Mouse (Mus musculus): ENCODE data around the gene Tcf23. TPM values are rescaled to one million over a fixed set of nuclear protein-coding genes. Genes with fewer than 3 reads are reported as not detected.

Tcf23 gene
- polyA plus RNA-seq, 1 experiment = 0.18 TPM

DNA sequence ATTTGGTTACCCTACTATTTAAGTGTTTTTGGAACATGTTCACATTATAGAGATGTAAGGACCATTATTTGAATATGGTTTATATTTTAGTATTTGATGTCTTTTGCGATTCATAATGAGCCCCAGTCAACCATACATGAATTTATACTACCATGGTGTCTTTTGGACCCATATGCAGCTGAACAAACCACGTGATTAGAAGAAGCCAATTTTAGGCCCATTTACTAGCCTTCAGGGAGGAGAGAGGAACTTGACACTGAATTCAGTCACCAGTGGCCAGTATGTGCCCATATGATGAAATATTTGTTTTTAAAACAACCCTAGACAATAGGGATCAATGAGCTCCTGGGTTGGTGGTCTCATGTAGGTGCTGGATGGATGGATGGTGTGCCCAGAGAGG, 7.6 kb upstream of the Tcf23 start:
- DNase-seq = no peak
- Histone ChIP-seq H3K36me3 (ENCODE audit: control insufficient read depth, insufficient read depth, low read length) (peaks cover 14% of the 10 kb centered on the region; the same call in 1 of the 2 replicates), H3K4me3 (ENCODE audit: control insufficient read depth, insufficient read depth, low read length) (no peak overlapping the region), H3K27ac (ENCODE audit: control insufficient read depth, insufficient read depth, low read length) (no peak overlapping the region; the same call in 1 of the 2 replicates), H3K27me3 (ENCODE audit: control insufficient read depth, insufficient read depth, low read length) (no peaks in the 10 kb centered on the region), H3K4me1 (replicated peaks; ENCODE audit: control insufficient read depth, insufficient read depth, low read length) (peaks cover 25% of the 10 kb centered on the region)
- no peak for TF ChIP-seq CTCF (IDR thresholded peaks at IDR 0.05; ENCODE audit: borderline replicate concordance, control insufficient read depth, extremely low read depth, insufficient read depth, low read length, poor library complexity)
- no peak for TF ChIP-seq POLR2A (IDR thresholded peaks at IDR 0.05; ENCODE audit: control insufficient read depth, extremely low read depth, insufficient read depth, low read length, poor library complexity)
- WGBS = 77% methylated on average over 2 of the region's 2 CpGs

DNA sequence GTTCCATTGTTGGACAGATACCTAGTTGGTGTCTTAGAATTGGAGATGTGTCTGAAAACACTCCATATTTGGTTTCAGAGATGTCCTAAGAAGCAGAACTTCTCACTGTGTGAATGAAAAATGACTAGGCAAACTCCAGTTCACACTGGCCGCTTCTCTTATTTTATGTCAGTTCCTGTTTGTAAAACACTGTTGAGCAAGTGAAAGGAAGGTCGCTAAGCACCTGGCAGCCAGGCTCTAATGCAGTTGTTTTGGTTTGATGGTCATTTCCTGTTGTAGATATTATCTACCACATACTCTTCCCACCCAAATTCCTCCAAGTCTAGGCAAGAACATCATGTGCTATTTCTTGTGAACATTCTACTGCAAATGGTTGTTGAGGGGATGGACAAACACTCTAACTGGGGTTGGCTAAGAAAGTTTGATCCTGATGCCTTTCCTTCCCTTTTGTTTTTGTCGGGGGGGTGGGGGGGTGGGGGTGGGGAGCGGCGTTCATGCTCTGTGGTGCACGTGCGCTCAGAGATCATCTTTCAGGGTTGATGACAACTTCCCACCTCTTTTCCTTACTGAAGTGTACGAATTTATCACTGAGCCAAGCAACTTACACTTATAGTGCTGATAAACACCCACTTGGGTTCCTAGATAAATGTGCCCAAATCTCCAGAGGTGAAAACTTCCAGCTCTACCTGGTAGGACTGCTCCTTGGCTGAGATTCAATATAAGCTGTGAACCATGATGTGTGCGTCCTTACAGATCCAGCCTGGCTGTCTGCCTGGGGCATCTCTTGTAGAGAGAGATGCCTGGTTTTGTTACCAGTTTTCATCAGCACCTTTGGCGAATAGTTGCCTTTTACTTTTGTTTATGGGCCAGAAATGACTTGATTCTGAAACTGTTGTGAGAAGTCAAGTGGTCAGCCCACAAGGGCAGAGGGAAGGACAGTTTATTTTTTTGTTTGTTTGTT, 6.6 kb upstream of the Tcf23 start:
- Histone ChIP-seq H3K36me3 (ENCODE audit: control insufficient read depth, insufficient read depth, low read length) (peaks cover 13% of the 10 kb centered on the region; the same call in 1 of the 2 replicates), H3K4me3 (ENCODE audit: control insufficient read depth, insufficient read depth, low read length) (no peak overlapping the region), H3K4me1 (replicated peaks; ENCODE audit: control insufficient read depth, insufficient read depth, low read length) (peaks cover 25% of the 10 kb centered on the region), H3K27ac (ENCODE audit: control insufficient read depth, insufficient read depth, low read length) (no peak overlapping the region; the same call in 1 of the 2 replicates), H3K27me3 (ENCODE audit: control insufficient read depth, insufficient read depth, low read length) (no peaks in the 10 kb centered on the region)
- 17% methylated on average over 10 of the region's 10 CpGs for WGBS
- DNase-seq = no peak
- no peak for TF ChIP-seq CTCF (IDR thresholded peaks at IDR 0.05; ENCODE audit: borderline replicate concordance, control insufficient read depth, extremely low read depth, insufficient read depth, low read length, poor library complexity)
- no peak for TF ChIP-seq POLR2A (IDR thresholded peaks at IDR 0.05; ENCODE audit: control insufficient read depth, extremely low read depth, insufficient read depth, low read length, poor library complexity)

DNA sequence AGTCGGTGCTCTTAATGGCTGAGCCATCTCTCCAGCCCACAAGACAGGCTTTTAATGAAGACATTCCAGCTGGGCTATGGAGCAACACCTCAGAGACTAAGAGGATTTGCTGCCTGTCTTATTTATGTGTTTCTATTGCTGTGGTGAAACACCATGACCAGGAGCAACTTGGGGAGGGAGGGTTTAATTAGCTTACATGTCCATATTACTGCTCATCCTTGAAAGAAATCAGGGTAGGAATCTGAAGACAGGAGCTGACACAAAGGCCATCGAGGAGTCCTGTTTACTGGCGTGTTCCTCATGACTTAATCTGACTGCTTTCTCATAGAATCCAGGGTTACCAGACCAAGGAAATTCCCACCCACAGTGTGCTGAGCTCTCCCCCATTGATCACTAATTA, 4.5 kb upstream of the Tcf23 start:
- Histone ChIP-seq H3K27ac (ENCODE audit: control insufficient read depth, insufficient read depth, low read length) (no peak overlapping the region), H3K4me3 (ENCODE audit: control insufficient read depth, insufficient read depth, low read length) (no peak overlapping the region), H3K36me3 (ENCODE audit: control insufficient read depth, insufficient read depth, low read length) (no peaks in the 10 kb centered on the region), H3K27me3 (ENCODE audit: control insufficient read depth, insufficient read depth, low read length) (no peaks in the 10 kb centered on the region), H3K4me1 (replicated peaks; ENCODE audit: control insufficient read depth, insufficient read depth, low read length) (peaks cover 12% of the 10 kb centered on the region)
- no peak for DNase-seq
- WGBS = 96% methylated on average over 3 of the region's 3 CpGs
- TF ChIP-seq CTCF (IDR thresholded peaks at IDR 0.05; ENCODE audit: borderline replicate concordance, control insufficient read depth, extremely low read depth, insufficient read depth, low read length, poor library complexity) (no peak), POLR2A (IDR thresholded peaks at IDR 0.05; ENCODE audit: control insufficient read depth, extremely low read depth, insufficient read depth, low read length, poor library complexity) (no peak)

DNA sequence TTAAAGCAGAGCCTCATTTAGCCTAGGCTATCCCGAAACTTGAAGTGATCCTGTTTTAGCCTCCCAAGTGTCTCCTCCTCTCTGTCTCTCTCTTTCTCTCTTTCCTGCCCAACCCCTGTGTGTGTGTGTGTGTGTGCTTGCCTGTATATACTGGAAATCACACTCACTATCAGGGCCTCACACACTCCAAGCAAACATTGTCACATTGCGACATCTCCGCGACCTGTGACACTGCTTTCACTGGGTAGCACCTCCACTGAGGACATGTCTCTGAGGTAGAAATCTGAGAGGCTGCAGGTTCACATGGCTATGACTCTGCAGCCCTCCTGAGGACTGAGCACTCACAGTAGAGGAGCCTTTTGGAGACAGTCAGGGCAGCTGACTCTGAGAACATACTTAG, 2.3 kb upstream of the Tcf23 start:
- H3K27me3 ChIP-seq (ENCODE audit: control insufficient read depth, insufficient read depth, low read length) = no peaks in the 10 kb centered on the region
- no peak overlapping the region for H3K27ac ChIP-seq (ENCODE audit: control insufficient read depth, insufficient read depth, low read length)
- WGBS = 98% methylated on average over 4 of the region's 4 CpGs
- no peak for DNase-seq
- no peaks in the 10 kb centered on the region for H3K36me3 ChIP-seq (ENCODE audit: control insufficient read depth, insufficient read depth, low read length)
- no peak overlapping the region for H3K4me3 ChIP-seq (ENCODE audit: control insufficient read depth, insufficient read depth, low read length)
- TF ChIP-seq POLR2A (IDR thresholded peaks at IDR 0.05; ENCODE audit: control insufficient read depth, extremely low read depth, insufficient read depth, low read length, poor library complexity) = no peak
- no peak for TF ChIP-seq CTCF (IDR thresholded peaks at IDR 0.05; ENCODE audit: borderline replicate concordance, control insufficient read depth, extremely low read depth, insufficient read depth, low read length, poor library complexity)
- peaks cover 2% of the 10 kb centered on the region for H3K4me1 ChIP-seq (replicated peaks; ENCODE audit: control insufficient read depth, insufficient read depth, low read length)

DNA sequence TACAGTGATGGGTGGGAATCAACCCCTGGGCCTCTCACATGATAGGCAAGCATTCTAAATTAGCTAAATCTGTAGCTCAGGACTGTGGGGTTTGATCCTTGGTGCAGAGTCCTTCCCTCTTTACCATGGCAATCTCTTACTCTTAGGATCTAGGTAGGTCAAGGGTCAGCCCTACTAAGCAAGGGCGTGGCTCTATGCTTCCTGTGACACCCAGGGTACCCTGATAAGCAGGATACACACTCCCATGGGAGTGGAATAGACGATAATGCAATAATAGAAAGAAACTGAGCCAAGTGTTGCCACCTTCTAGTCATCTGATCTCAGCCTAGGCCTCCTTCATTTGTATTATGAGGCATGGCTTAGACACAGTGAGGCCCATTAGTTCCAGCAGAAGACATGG, 978 bp downstream of the Tcf23 start:
- WGBS = 91% methylated on average over 2 of the region's 2 CpGs
- DNase-seq = no peak
- H3K27ac ChIP-seq (ENCODE audit: control insufficient read depth, insufficient read depth, low read length) = no peak overlapping the region
- H3K4me1 ChIP-seq (replicated peaks; ENCODE audit: control insufficient read depth, insufficient read depth, low read length) = no peaks in the 10 kb centered on the region; the same call in 1 of the 2 replicates
- no peak overlapping the region for H3K4me3 ChIP-seq (ENCODE audit: control insufficient read depth, insufficient read depth, low read length)
- no peaks in the 10 kb centered on the region for H3K27me3 ChIP-seq (ENCODE audit: control insufficient read depth, insufficient read depth, low read length)
- TF ChIP-seq CTCF (IDR thresholded peaks at IDR 0.05; ENCODE audit: borderline replicate concordance, control insufficient read depth, extremely low read depth, insufficient read depth, low read length, poor library complexity) (no peak), POLR2A (IDR thresholded peaks at IDR 0.05; ENCODE audit: control insufficient read depth, extremely low read depth, insufficient read depth, low read length, poor library complexity) (no peak)
- no peaks in the 10 kb centered on the region for H3K36me3 ChIP-seq (ENCODE audit: control insufficient read depth, insufficient read depth, low read length)

DNA sequence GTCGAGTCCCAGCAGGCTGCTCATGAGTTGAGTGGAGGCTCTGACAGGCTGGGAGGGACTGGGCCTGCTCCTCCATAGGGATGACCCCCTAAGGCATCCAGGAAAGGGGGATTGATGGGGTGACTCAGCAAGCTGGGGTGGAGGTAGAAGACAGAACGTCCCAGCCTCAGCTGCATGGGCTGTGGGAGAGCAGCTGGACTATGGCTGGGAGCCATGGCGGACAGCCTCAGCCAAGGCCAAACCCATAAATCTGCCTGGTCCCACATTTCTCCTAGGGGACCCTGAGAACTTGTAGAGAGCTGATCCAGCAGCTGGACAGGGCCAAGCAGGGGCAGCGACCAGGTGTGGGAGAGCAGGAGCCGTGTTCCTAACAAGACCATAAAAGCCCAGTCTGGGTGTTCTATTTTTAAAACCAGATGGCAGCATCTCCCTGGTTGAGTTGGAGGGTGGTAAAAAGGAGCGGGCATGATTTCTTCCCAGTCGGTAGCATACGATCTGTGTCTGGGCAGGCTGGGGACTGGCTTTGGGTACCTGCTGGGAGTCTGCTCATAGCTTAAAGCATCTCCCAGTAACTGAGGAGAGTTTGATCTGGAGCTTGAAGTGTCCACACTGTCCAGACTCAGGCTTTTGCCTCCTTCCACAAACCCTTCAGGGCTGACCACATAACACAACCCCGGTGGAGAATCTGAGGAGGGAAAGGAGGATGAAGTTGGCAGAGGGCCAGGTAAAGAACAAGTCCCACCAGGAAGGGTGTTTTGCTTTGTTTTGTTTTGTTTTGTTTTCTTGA, 6.6 kb downstream of the Tcf23 start:
- Histone ChIP-seq H3K27me3 (ENCODE audit: control insufficient read depth, insufficient read depth, low read length) (no peaks in the 10 kb centered on the region), H3K27ac (ENCODE audit: control insufficient read depth, insufficient read depth, low read length) (no peak overlapping the region), H3K4me3 (ENCODE audit: control insufficient read depth, insufficient read depth, low read length) (no peak overlapping the region), H3K36me3 (ENCODE audit: control insufficient read depth, insufficient read depth, low read length) (no peaks in the 10 kb centered on the region), H3K4me1 (replicated peaks; ENCODE audit: control insufficient read depth, insufficient read depth, low read length) (no peaks in the 10 kb centered on the region; the same call in 1 of the 2 replicates)
- TF ChIP-seq CTCF (IDR thresholded peaks at IDR 0.05; ENCODE audit: borderline replicate concordance, control insufficient read depth, extremely low read depth, insufficient read depth, low read length, poor library complexity) = no peak
- TF ChIP-seq POLR2A (IDR thresholded peaks at IDR 0.05; ENCODE audit: control insufficient read depth, extremely low read depth, insufficient read depth, low read length, poor library complexity) = no peak
- 91% methylated on average over 9 of the region's 9 CpGs for WGBS
- no peak for DNase-seq

Data from thymus, adult 2 months (tissue).